Mouse (Mus musculus) forebrain, embryonic 12.5 days (tissue): Measurements from ENCODE around the gene Fbxl16. TPM values are rescaled to one million over a fixed set of nuclear protein-coding genes. Genes with fewer than 3 reads are reported as not detected.

Experiments used
- ATAC-seq: fragments of 200-750 bp; cut with Nextera tagmentation; 2 replicates; pipeline ENCODE4 v1.8.0; 2017; ENCODE audit warnings: moderate TSS enrichment; ENCODE audit not compliant: low FRiP score
- H3K27ac ChIP-seq: fragments of 300-500 bp; sonication (generic); 2 replicates; pipeline ENCODE4 v1.5.1; 2016; ENCODE audit warnings: mild to moderate bottlenecking
- H3K27me3 ChIP-seq: fragments of 300-500 bp; sonication (generic); 2 replicates; pipeline ENCODE4 v1.6.1; 2016; ENCODE audit warnings: mild to moderate bottlenecking
- H3K36me3 ChIP-seq: fragments of 300-500 bp; sonication (generic); replicated peaks from 2 replicates; pipeline ENCODE4 v1.6.1; 2016; ENCODE audit warnings: mild to moderate bottlenecking
- H3K4me1 ChIP-seq: fragments of 300-500 bp; sonication (generic); 2 replicates; pipeline ENCODE4 v1.6.1; 2016
- H3K4me2 ChIP-seq: fragments of 300-500 bp; sonication (generic); 2 replicates; pipeline ENCODE4 v1.6.1; 2016; ENCODE audit warnings: mild to moderate bottlenecking, moderate library complexity
- H3K4me3 ChIP-seq: fragments of 300-500 bp; sonication (generic); replicated peaks from 2 replicates; pipeline ENCODE4 v1.5.1; 2016; ENCODE audit warnings: mild to moderate bottlenecking
- H3K9ac ChIP-seq: fragments of 300-500 bp; sonication (generic); 2 replicates; pipeline ENCODE4 v1.6.1; 2016; ENCODE audit warnings: mild to moderate bottlenecking
- H3K9me3 ChIP-seq: fragments of 300-500 bp; sonication (generic); 2 replicates; pipeline ENCODE4 v1.6.1; 2016
- WGBS: fragments of 180-500 bp; shearing (Covaris S2); methylation state at CpG from one replicate; pipeline ENCODE4 v1.1.7; 2016; 5-methylcytosine and 5-hydroxymethylcytosine counted together
- polyA plus RNA-seq: library from polyadenylated mRNA; unstranded; fragments of >200 nt; fragmentation: Nextera tagmentation; extraction: Ambion mirVana; gene quantifications from 2 replicates; pipeline ENCODE4 v1.2.1, GENCODE M21; 2016

The Fbxl16 gene
- polyA plus RNA-seq, 1 experiment from 2014 or later = 21.0 TPM

- H3K4me1 ChIP-seq = peaks cover 24% of the 10 kb centered on the region
- peak overlapping the region; percentile 85 for H3K27ac ChIP-seq
- no peaks in the 10 kb centered on the region for H3K9me3 ChIP-seq
- H3K4me3 ChIP-seq = peak overlapping the region; percentile 74
- H3K4me2 ChIP-seq = peak overlapping the region; percentile 75
- H3K27me3 ChIP-seq = 0 out of 2 replicates have a peak, but pooled peaks cover 2% of the 10 kb centered on the region
- 0 out of 2 replicates have a peak, but pooled peaks have one; percentile 33 for ATAC-seq
- H3K36me3 ChIP-seq = no peaks in the 10 kb centered on the region
- H3K9ac ChIP-seq = peak overlapping the region; percentile 76
- WGBS = 10% methylated on average over 6 of the region's 6 CpGs
Measured at GRCm38 (mm10) chr17:25861704-25862612, 53.1 kb downstream of the Fbxl16 start.

GRCm38 (mm10) chr17:25863681-25864080, 54.8 kb downstream of the Fbxl16 start:
- no peak overlapping the region for H3K4me2 ChIP-seq
- H3K9me3 ChIP-seq = no peaks in the 10 kb centered on the region
- no peak overlapping the region for H3K9ac ChIP-seq
- no peak overlapping the region for H3K4me3 ChIP-seq
- no peak for ATAC-seq
- H3K4me1 ChIP-seq = peaks cover 34% of the 10 kb centered on the region
- H3K27me3 ChIP-seq = 0 out of 2 replicates have a peak, but pooled peaks cover 6% of the 10 kb centered on the region
- H3K27ac ChIP-seq = no peak overlapping the region
- 88% methylated on average over 6 of the region's 6 CpGs for WGBS
- no peaks in the 10 kb centered on the region for H3K36me3 ChIP-seq

DNA sequence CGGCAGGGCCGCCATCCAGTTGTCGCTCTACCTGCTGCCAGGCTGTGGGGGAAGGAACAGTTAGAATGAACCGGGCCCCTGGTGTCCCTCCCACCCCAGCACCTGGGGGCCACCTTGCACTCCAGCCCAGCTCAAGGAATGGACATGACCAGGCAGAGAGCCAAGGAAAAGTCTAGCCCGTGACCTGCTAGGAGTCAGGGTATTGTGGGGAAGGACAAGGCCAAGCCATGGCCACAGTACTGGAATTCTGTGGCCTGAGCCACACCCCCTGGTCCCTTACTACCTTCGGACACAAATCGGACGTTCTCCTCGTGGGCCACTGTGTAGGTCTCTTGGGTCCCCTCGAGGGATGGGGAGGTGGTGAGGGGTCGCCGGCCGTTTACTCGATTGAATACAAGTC, 55.4 kb downstream of the Fbxl16 start:
- 93% methylated on average over 14 of the region's 14 CpGs for WGBS
- Histone ChIP-seq H3K9me3 (no peaks in the 10 kb centered on the region), H3K4me1 (peaks cover 40% of the 10 kb centered on the region), H3K9ac (no peak overlapping the region), H3K27ac (no peak overlapping the region), H3K4me3 (no peak overlapping the region), H3K4me2 (no peak overlapping the region), H3K27me3 (0 out of 2 replicates have a peak, but pooled peaks cover 6% of the 10 kb centered on the region), H3K36me3 (no peaks in the 10 kb centered on the region)
- no peak for ATAC-seq

- Histone ChIP-seq H3K36me3 (no peaks in the 10 kb centered on the region), H3K4me3 (no peak overlapping the region), H3K4me1 (peaks cover 31% of the 10 kb centered on the region), H3K4me2 (no peak overlapping the region), H3K27ac (no peak overlapping the region), H3K9me3 (no peaks in the 10 kb centered on the region), H3K27me3 (0 out of 2 replicates have a peak, but pooled peaks cover 6% of the 10 kb centered on the region), H3K9ac (no peak overlapping the region)
- 95% methylated on average over 11 of the region's 11 CpGs for whole genome bisulfite sequencing
- ATAC-seq = no peak
Measured at GRCm38 (mm10) chr17:25865288-25865687, 56.4 kb downstream of the Fbxl16 start.

GRCm38 (mm10) chr17:25866172-25866571, 57.3 kb downstream of the Fbxl16 start:
- Histone ChIP-seq H3K27ac (no peak overlapping the region), H3K36me3 (no peaks in the 10 kb centered on the region), H3K4me3 (no peak overlapping the region), H3K9ac (no peak overlapping the region), H3K9me3 (no peaks in the 10 kb centered on the region), H3K4me2 (no peak overlapping the region), H3K27me3 (0 out of 2 replicates have a peak, but pooled peaks cover 6% of the 10 kb centered on the region), H3K4me1 (peaks cover 23% of the 10 kb centered on the region)
- ATAC-seq = no peak
- 96% methylated on average over 3 of the region's 3 CpGs for WGBS

DNA sequence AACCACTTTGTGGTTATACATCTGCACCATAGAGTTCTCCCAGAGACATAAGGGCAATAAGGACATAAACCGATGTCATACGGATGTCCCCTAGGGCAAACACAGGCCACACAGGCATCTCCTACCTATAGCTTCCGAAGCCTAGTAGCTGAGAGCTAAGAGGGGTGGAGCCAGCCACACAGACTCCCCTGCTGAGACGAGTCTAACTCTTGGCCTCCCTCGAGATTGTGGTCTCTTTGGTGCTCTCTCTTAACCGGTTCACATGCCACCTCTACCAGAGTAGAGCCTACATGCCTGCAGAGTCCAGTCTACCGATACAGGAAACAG, 58.6 kb downstream of the Fbxl16 start:
- no peak for ATAC-seq
- Histone ChIP-seq H3K27ac (no peak overlapping the region), H3K4me3 (peak overlapping the region; percentile 88), H3K4me2 (peak overlapping the region; percentile 99), H3K9me3 (no peaks in the 10 kb centered on the region), H3K4me1 (peaks cover 15% of the 10 kb centered on the region), H3K9ac (peak overlapping the region; percentile 71; the same call in 1 of the 2 replicates), H3K36me3 (no peaks in the 10 kb centered on the region), H3K27me3 (0 out of 2 replicates have a peak, but pooled peaks cover 6% of the 10 kb centered on the region)
- WGBS = 15% methylated on average over 7 of the region's 7 CpGs

DNA sequence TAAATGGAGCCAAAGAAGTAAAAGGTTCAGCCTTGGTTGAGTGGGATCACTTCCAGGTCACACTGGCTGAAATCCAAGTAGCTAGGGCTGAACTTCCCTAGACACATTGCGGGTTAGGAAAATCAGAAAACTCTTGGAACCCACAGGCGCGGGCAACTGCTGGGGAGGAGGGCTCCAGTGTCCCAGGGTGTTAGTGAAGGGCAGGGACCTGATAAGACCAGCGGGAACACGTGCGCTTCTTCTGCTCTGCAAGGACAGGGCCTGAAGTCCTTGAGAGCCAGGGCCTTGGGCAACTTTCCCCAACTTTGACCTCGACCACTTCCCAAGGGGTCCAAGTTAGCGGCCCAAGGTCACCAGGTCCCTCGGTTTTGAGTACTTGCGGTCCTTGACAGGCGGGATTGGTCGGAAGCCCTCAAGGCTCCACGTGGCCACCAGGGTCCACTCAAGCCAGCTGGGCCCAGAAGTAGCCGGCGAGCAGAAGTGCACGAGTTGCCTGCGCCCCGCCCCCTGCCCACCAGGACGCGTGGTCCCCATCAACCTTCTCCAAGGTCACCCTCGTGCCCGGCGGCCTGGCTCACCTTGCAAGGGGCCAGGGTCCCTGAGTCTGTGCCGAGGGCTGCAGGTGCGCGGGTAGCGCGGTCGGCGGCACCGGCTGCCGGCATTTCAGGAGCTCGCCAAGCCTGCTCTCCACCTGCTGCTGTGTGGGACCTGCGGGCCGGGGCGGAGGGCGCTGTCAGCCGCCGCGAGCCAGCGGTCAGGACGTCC, 59.1 kb downstream of the Fbxl16 start:
- Histone ChIP-seq H3K27ac (peak overlapping the region; percentile 43; the same call in 1 of the 2 replicates), H3K27me3 (0 out of 2 replicates have a peak, but pooled peaks cover 6% of the 10 kb centered on the region), H3K4me2 (peak overlapping the region; percentile 99), H3K4me1 (peaks cover 15% of the 10 kb centered on the region), H3K9ac (peak overlapping the region; percentile 71), H3K9me3 (no peaks in the 10 kb centered on the region), H3K4me3 (peak overlapping the region; percentile 88), H3K36me3 (no peaks in the 10 kb centered on the region)
- ATAC-seq = peak; percentile 67
- WGBS = 1% methylated on average over 42 of the region's 42 CpGs

GRCm38 (mm10) chr17:25868601-25869191, 59.8 kb downstream of the Fbxl16 start, which contains the start of gene Mcrip2:
Gene Mcrip2 (minus strand): TSS chr17:25868764.
- Histone ChIP-seq H3K27ac (peak within 1 kb of the TSS; percentile 43), H3K4me3 (peak within 1 kb of the TSS; percentile 88), H3K4me2 (peak within 1 kb of the TSS; percentile 99), H3K9ac (peak within 1 kb of the TSS; percentile 71), H3K4me1 (peaks cover 16% of the 10 kb centered on the region), H3K27me3 (0 out of 2 replicates have a peak, but pooled peaks cover 6% of the 10 kb centered on the region), H3K9me3 (no peaks in the 10 kb centered on the region), H3K36me3 (no peaks in the 10 kb centered on the region)
- WGBS = 0% methylated on average over 24 of the region's 24 CpGs
- peak; percentile 88 for ATAC-seq

DNA sequence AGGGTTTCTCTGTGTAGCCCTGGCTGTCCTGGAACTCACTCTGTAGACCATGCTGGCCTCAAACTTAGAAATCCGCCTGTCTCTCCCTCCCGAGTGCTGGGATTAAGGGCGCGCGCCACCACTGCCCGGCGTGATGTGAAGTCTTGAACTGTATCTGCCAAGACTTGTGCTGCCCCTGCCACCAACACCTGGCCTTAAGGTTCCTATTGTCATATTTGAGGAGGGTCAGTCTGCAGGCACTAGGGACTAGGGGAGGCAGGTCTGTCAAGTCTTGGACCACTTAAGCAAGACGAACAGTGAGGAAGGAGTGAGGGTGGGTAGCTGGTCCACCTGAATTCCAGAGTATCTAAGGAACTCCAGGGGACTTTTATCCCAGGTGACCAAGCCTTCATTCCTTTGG, 60.6 kb downstream of the Fbxl16 start:
- no peak overlapping the region for H3K4me3 ChIP-seq
- no peak overlapping the region for H3K9ac ChIP-seq
- no peaks in the 10 kb centered on the region for H3K36me3 ChIP-seq
- no peak overlapping the region for H3K4me2 ChIP-seq
- H3K4me1 ChIP-seq = peaks cover 24% of the 10 kb centered on the region
- no peaks in the 10 kb centered on the region for H3K9me3 ChIP-seq
- H3K27me3 ChIP-seq = 0 out of 2 replicates have a peak, but pooled peaks cover 6% of the 10 kb centered on the region
- no peak overlapping the region for H3K27ac ChIP-seq
- ATAC-seq = no peak
- WGBS = 83% methylated on average over 8 of the region's 8 CpGs

GRCm38 (mm10) chr17:25869954-25870353, 61.1 kb downstream of the Fbxl16 start:
- no peak overlapping the region for H3K9ac ChIP-seq
- ATAC-seq = no peak

More at GRCm38 (mm10) chr17:25869954-25870353, 61.1 kb downstream of the Fbxl16 start:
- Histone ChIP-seq H3K36me3 (no peaks in the 10 kb centered on the region), H3K4me1 (peaks cover 24% of the 10 kb centered on the region), H3K27ac (no peak overlapping the region), H3K9me3 (no peaks in the 10 kb centered on the region), H3K27me3 (0 out of 2 replicates have a peak, but pooled peaks cover 6% of the 10 kb centered on the region), H3K4me3 (no peak overlapping the region), H3K4me2 (no peak overlapping the region)
- 83% methylated on average over 2 of the region's 2 CpGs for WGBS
